Mouse (Mus musculus): ENCODE measurements around the gene Prr11. TPM values are rescaled to one million over a fixed set of nuclear protein-coding genes. Genes with fewer than 3 reads are reported as not detected.

The Prr11 gene
- polyA plus RNA-seq (2014; fragmentation: Illumina TruSeq; extraction: RNeasy Lipid Tissue Mini Kit (QIAGEN cat#74804)) = 42.2 TPM

DNA sequence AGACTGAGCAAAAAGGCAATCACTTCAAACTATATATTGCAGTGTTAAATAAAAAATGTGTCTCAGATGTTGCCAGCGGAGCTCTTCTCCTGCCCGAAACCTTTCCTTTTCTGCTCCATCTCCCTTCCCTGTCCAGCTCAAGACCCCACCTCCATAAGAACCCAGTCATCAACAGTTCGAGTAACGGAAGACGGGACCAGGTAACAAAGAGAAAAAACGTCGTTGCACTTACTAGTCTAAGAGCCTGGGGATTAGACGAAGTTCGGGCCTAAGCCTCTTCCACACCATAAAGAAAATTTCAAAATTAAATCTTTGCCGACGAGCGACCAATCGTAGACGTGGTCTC, at the start of gene Prr11:
Prr11 (minus strand) TSS at position 300 of the 346 bp plus-strand sequence.

DNA sequence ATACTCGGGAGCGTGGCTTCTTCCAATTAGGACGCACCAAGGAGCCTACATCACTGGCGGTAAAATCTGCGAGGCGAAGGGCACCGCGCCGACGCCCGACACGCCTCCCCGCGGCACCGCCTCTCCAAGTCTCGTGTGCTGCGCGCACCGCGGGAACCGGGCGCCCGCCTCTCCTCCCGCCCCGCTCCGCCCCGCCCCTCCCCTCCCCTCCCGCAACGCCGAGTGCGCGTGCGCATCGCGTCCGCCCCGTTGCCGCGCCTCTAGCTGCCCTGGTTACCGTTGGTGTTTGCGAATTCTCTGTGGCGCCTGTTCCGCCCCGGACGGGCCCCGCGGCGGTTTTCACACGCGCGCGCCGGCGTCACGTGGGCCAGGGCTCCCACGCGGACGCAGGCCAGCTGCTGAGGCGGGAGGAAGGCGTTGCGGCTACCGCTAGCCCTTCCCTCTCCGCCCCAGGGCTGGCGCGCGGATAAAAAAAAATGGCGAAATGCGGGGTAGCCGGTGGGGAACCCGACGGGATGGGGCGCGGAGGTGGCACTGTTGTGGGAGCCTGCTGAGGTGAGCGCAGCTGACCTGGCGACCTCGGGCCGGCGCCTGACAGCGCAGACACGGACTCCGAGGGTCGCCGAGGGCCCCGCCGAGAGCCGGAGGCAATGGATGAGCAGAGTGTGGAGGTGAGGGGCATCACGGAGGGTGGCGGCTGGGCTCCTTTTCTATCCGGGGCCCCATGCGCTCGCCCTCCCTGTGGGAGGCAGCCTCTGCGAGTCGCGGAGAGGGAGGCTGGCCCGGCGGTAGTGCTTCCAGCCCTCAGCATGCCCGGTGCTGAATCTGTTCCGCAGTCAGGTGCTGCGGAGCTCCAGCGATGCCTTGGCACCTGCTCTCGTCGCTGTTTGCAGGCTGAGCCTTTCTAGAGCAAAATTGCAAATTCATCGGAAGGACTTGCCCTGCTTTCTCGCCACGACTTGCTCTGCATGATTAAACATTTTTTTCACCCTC, 18.6 kb upstream of the Prr11 start, which contains the start of gene Trim37:
Trim37 (plus strand) TSS at position 254 of the 993 bp plus-strand sequence.

DNA sequence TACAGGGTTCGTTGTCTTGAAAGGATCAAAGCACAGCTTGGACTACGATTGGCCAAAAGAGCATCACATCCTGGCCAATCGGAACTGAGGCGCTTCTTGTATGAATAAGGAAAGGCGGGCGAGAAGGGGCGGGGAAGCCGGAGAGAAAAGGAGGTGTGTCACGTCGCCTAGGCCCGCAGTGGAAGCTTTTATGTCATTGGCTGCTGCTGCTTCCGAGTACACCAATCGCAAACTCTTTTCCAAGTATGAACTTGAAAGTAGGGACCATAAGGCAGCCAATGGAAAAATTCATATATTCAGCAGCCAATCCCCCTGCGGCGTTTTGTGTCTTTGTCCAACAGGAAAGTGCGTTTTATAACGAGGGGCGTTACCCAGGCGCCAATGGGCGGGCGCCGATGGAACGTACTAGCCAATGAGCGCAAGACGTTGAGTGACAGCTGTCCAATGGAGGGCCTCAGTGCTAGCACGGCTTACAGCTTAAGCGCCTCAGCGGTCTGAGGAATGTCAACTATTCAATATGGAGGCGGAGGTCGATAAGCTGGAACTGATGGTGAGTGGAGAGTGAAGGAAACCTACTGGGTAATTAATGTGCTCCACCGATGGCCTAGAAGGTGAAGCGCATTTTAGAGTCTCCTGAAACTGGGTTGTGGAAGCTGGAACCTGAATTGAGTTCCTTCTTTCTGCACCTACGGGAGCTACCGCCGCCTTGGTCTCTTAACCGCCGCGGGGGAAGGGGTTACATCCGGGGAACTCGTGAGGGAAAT, 429 bp upstream of the Prr11 start, which contains the start of gene Ska2:
Ska2 (plus strand) TSS at position 480 of the 764 bp plus-strand sequence.

DNA sequence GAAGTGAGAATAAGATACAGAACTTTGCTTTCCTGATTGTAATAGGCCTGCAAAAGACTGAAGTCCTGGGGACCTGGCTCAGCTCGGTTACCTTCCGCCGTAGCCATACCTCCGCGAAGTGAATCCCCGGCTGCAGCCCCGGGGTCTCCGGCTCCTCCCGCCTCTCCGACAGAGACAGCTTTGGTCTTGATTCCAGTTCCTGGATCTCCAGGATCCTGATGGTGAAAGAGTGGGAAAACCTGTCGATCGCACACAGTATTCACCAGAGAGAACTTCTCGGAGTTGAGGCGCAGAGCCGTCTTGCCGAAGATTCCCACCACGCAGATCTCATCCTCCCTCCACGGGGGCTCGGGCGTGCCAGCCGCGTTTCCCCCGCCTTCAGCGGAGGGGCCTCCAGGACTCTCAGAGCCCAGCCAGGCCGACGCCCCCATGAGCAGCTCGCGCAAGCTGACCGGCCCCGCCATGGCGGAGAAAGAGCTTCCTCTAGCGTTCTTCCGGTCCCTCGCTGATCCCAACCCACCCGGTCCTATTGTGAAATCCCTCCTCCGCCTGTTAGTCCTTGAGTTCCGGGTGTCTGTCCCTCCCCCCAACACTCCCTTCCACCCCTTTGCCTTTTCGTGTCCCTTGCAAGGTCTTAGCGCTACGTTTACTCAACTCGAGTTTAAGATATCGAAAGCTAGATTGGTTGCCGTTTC, 22.1 kb downstream of the Prr11 start, which contains the start of gene Smg8:
Smg8 (minus strand) TSS at position 485 of the 695 bp plus-strand sequence.

DNA sequence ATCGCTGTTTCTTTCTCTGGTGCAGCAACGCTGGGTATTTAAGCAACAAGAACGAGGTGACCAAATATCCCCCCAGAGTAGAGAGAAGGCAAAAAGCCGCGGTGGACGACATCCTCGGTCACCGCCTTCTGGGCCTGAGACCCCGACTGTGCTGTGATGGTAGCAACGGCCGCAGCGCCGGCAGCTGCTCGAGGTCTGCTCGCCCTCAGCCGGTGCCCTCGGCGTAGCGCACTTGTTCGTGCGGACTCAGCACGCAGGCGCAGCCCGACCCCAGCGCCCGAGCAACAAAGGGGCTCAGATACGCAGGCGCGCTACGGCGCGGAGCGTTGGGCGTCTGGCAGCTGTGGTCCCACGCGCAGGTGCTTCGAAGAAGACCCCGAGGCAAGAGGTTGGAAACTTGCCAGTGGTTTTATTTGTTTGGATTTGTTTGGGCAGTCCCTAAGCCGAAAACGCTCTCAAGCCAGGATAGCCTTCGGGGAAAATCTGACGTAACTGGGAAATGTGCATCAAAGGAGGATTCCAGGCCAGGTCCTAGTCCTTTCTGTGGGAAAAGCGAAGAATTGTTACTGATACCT, 34.6 kb downstream of the Prr11 start, which contains the start of gene Gdpd1:
Gdpd1 (minus strand) TSS at position 197 of the 575 bp plus-strand sequence.

Other genes with a start within 250 kb of the Prr11 start
- 55.7 TPM for gene Ypel2, start 115.0 kb downstream of the Prr11 start, polyA plus RNA-seq (2014; fragmentation: Illumina TruSeq; extraction: RNeasy Lipid Tissue Mini Kit (QIAGEN cat#74804))
- 50.3 TPM for gene Gdpd1, start 34.6 kb downstream of the Prr11 start, polyA plus RNA-seq (2014; fragmentation: Illumina TruSeq; extraction: RNeasy Lipid Tissue Mini Kit (QIAGEN cat#74804))
- 12.9 TPM for gene Smg8, start 21.9 kb downstream of the Prr11 start, polyA plus RNA-seq (2014; fragmentation: Illumina TruSeq; extraction: RNeasy Lipid Tissue Mini Kit (QIAGEN cat#74804))
- gene Ska2, start 526 bp upstream of the Prr11 start, polyA plus RNA-seq (2014; fragmentation: Illumina TruSeq; extraction: RNeasy Lipid Tissue Mini Kit (QIAGEN cat#74804)) = 95.0 TPM
- 72.7 TPM for gene Trim37, start 18.4 kb upstream of the Prr11 start, polyA plus RNA-seq (2014; fragmentation: Illumina TruSeq; extraction: RNeasy Lipid Tissue Mini Kit (QIAGEN cat#74804))